Mouse (Mus musculus) testis, adult 2 months (tissue): ENCODE data around the gene 6030408B16Rik.

ENCODE experiments used
- CTCF ChIP-seq: fragments of 200-500 bp; IDR thresholded peaks from 2 replicates; pipeline ENCODE4 v1.5.1; 2012; ENCODE audit warnings: low read depth, mild to moderate bottlenecking, inconsistent platforms, low read length, moderate library complexity; ENCODE audit not compliant: control insufficient read depth, insufficient read depth, insufficient replicate concordance
- POLR2A ChIP-seq: fragments of 200-500 bp; IDR thresholded peaks from 2 replicates; pipeline ENCODE4 v1.6.1; 2012; ENCODE audit warnings: low read depth, mild to moderate bottlenecking, inconsistent platforms, low read length, moderate library complexity; ENCODE audit not compliant: control insufficient read depth

DNA sequence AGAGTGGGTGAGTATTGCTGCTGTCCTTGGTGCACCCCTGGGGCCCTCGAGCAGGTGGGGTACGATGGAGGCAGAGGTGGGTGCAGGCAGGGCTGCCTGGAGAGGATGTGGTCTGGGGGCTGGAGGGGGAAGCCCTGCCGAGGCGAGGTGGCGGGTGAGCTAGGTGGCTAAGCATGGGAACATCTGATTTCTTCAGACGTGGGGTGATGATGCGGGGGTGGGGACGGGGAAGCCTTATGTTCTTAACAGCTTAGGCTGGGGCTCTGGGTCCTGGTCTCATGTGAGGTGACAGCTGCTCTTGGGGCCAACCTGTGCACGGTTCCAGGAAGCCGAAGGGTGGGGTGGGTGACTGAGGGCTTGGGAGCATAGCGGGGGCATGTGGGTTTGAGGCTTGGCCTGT, 34.6 kb upstream of the 6030408B16Rik start:
- TF ChIP-seq CTCF (no peak), POLR2A (no peak)
